Mouse (Mus musculus) MEL (cell line): ENCODE measurements around the gene Gm49369. TPM values are rescaled to one million over a fixed set of nuclear protein-coding genes. Genes with fewer than 3 reads are reported as not detected.

Experiments
- DNase-seq: peaks from one replicate; pipeline ENCODE4 v3.0.0; 2011; ENCODE audit warnings: low read depth, low spot score
- H3K27ac ChIP-seq: 2 replicates; pipeline ENCODE4 v1.5.1; 2012; ENCODE audit warnings: low read depth, mild to moderate bottlenecking, control low read depth, low read length, moderate library complexity; ENCODE audit not compliant: control insufficient read depth
- H3K27me3 ChIP-seq, 2 experiments: fragments of 150-350 bp in 1 of 2; sonication (generic) in 1 of 2; 2 replicates each; pipeline ENCODE4 v1.6.1; 2012; ENCODE audit warnings: low read length in 2 of 2, mild to moderate bottlenecking in 2 of 2, improper control_type of control experiment in 1 of 2, moderate library complexity in 1 of 2; ENCODE audit not compliant: insufficient read depth in 2 of 2, control insufficient read depth in 1 of 2
- H3K36me3 ChIP-seq, 2 experiments: 2 replicates each; pipeline ENCODE4 v1.6.1; 2012 to 2014; ENCODE audit warnings: low read length in 2 of 2, improper control_type of control experiment in 1 of 2, inconsistent platforms in 1 of 2, mild to moderate bottlenecking in 1 of 2; ENCODE audit not compliant: insufficient read depth in 2 of 2, control insufficient read depth in 1 of 2
- H3K4me1 ChIP-seq, 2 experiments: fragments of 150-350 bp in 1 of 2; sonication (generic) in 1 of 2; 2 replicates each; pipeline ENCODE4 v1.6.1; 2012; ENCODE audit warnings: low read length in 2 of 2, improper control_type of control experiment in 1 of 2, mild to moderate bottlenecking in 1 of 2; ENCODE audit not compliant: insufficient read depth in 2 of 2, control insufficient read depth in 1 of 2
- H3K4me3 ChIP-seq, 2 experiments: fragments of 150-350 bp in 1 of 2; sonication (generic) in 1 of 2; 2 replicates each; pipeline ENCODE4 v1.5.1; 2012; ENCODE audit warnings: low read depth in 2 of 2, low read length in 2 of 2, mild to moderate bottlenecking in 2 of 2, moderate library complexity in 2 of 2, control low read depth in 1 of 2, improper control_type of control experiment in 1 of 2; ENCODE audit not compliant: control insufficient read depth in 1 of 2, insufficient read depth in 1 of 2
- H3K79me2 ChIP-seq: 2 replicates; pipeline ENCODE4 v1.6.1; 2012; ENCODE audit warnings: mild to moderate bottlenecking, low read length, moderate library complexity; ENCODE audit not compliant: control insufficient read depth, poor library complexity, insufficient read depth
- H3K9ac ChIP-seq: 2 replicates; pipeline ENCODE4 v1.6.1; 2012; ENCODE audit warnings: low read depth, mild to moderate bottlenecking, control low read depth, low read length, moderate library complexity; ENCODE audit not compliant: control insufficient read depth, poor library complexity, severe bottlenecking
- H3K9me3 ChIP-seq: fragments of 150-350 bp; sonication (generic); replicated peaks from 2 replicates; pipeline ENCODE4 v1.6.1; 2012; ENCODE audit warnings: mild to moderate bottlenecking, low read length, improper control_type of control experiment, moderate library complexity; ENCODE audit not compliant: insufficient read depth
- CHD2 ChIP-seq: IDR thresholded peaks from 2 replicates; pipeline ENCODE4 v1.6.1; 2011; ENCODE audit warnings: low read length, improper control_type of control experiment
- CTCF ChIP-seq, 3 experiments: IDR thresholded peaks in 2 of 3; conservative IDR thresholded peaks in 1 of 3; 2 replicates each; pipeline ENCODE4 v1.5.1; 2011 to 2012; ENCODE audit warnings: low read length in 3 of 3, low read depth in 2 of 3, mild to moderate bottlenecking in 2 of 3, improper control_type of control experiment in 1 of 3, inconsistent platforms in 1 of 3, mixed read lengths in 1 of 3, moderate library complexity in 1 of 3; ENCODE audit not compliant: control insufficient read depth in 1 of 3, insufficient read depth in 1 of 3, poor library complexity in 1 of 3, severe bottlenecking in 1 of 3
- EP300 ChIP-seq, 2 experiments: IDR thresholded peaks; 2 replicates each; pipeline ENCODE4 v1.6.1; 2011; ENCODE audit warnings: improper control_type of control experiment in 2 of 2, low read length in 2 of 2, low read depth in 1 of 2, mild to moderate bottlenecking in 1 of 2
- KAT2A ChIP-seq: conservative IDR thresholded peaks from 2 replicates; pipeline ENCODE4 v1.6.1; 2012; ENCODE audit warnings: low read depth, low read length, improper control_type of control experiment, inconsistent platforms
- MAX ChIP-seq: IDR thresholded peaks from 2 replicates; pipeline ENCODE4 v1.6.1; 2011; ENCODE audit warnings: low read length, improper control_type of control experiment
- MEF2A ChIP-seq: IDR thresholded peaks from 2 replicates; pipeline ENCODE4 v1.6.1; 2014; ENCODE audit warnings: low read depth, mild to moderate bottlenecking, inconsistent platforms, low read length, improper control_type of control experiment; ENCODE audit not compliant: poor library complexity, insufficient replicate concordance, severe bottlenecking; ENCODE audit errors: extremely low read depth
- NELFE ChIP-seq: IDR thresholded peaks from 2 replicates; pipeline ENCODE4 v1.6.1; 2011; ENCODE audit warnings: low read depth, low read length, improper control_type of control experiment
- NRF1 ChIP-seq: IDR thresholded peaks from 2 replicates; pipeline ENCODE4 v1.6.1; 2014; ENCODE audit warnings: low read depth, mild to moderate bottlenecking, inconsistent platforms, low read length, improper control_type of control experiment, moderate library complexity; ENCODE audit not compliant: poor library complexity, insufficient read depth, severe bottlenecking
- POLR2A ChIP-seq, 2 experiments: IDR thresholded peaks; 2 replicates each; pipeline ENCODE4 v1.6.1; 2011 to 2012; ENCODE audit warnings: low read length in 2 of 2, mild to moderate bottlenecking in 2 of 2, control low read depth in 1 of 2, improper control_type of control experiment in 1 of 2, low read depth in 1 of 2, moderate library complexity in 1 of 2; ENCODE audit not compliant: control insufficient read depth in 1 of 2, insufficient read depth in 1 of 2, poor library complexity in 1 of 2
- RCOR1 ChIP-seq: IDR thresholded peaks from 2 replicates; pipeline ENCODE4 v1.6.1; 2012; ENCODE audit warnings: low read depth, mild to moderate bottlenecking, inconsistent platforms, low read length, improper control_type of control experiment
- SMC3 ChIP-seq: IDR thresholded peaks from 2 replicates; pipeline ENCODE4 v1.6.1; 2011; ENCODE audit warnings: low read depth, low read length, improper control_type of control experiment
- TBP ChIP-seq: IDR thresholded peaks from 2 replicates; pipeline ENCODE4 v1.8.0; 2011; ENCODE audit warnings: low read depth, low read length, improper control_type of control experiment
- TCF12 ChIP-seq: IDR thresholded peaks from 2 replicates; pipeline ENCODE4 v1.6.1; 2014; ENCODE audit warnings: low read depth, mild to moderate bottlenecking, inconsistent platforms, low read length, improper control_type of control experiment, moderate library complexity
- UBTF ChIP-seq: IDR thresholded peaks from 2 replicates; pipeline ENCODE4 v1.6.1; 2012; ENCODE audit warnings: low read depth, mild to moderate bottlenecking, inconsistent platforms, low read length, improper control_type of control experiment, moderate library complexity, borderline replicate concordance; ENCODE audit not compliant: insufficient read depth
- USF1 ChIP-seq: IDR thresholded peaks from 2 replicates; pipeline ENCODE4 v1.6.1; 2014; ENCODE audit warnings: low read depth, mild to moderate bottlenecking, inconsistent platforms, low read length, improper control_type of control experiment, moderate library complexity
- USF2 ChIP-seq, 2 experiments: IDR thresholded peaks; 2 replicates each; pipeline ENCODE4 v1.6.1; 2011 to 2012; ENCODE audit warnings: improper control_type of control experiment in 2 of 2, low read length in 2 of 2, borderline replicate concordance in 1 of 2, inconsistent platforms in 1 of 2, low read depth in 1 of 2, mild to moderate bottlenecking in 1 of 2; ENCODE audit not compliant: insufficient read depth in 1 of 2
- polyA plus RNA-seq, 2 experiments: library from polyadenylated mRNA; stranded (reverse) in 1 of 2; unstranded in 1 of 2; fragments of >175 nt in 1 of 2; fragments of >200 nt in 1 of 2; gene quantifications; 2 replicates each; pipeline versions ENCODE4 v1.2.1 to v1.2.4; 2012; ENCODE audit warnings: low replicate concordance in 2 of 2, low read depth in 1 of 2; ENCODE audit not compliant: insufficient read length in 2 of 2, insufficient read depth in 1 of 2, missing spikeins in 1 of 2
- total RNA-seq: library from RNA; depleted of rRNA; stranded (reverse); fragments of 300-350 nt; gene quantifications from 2 replicates; pipeline ENCODE4 v1.2.3, GENCODE M21; 2012

Gm49369 gene
- total and polyA plus RNA-seq, 3 experiments = 3.2 to 15.2 TPM; not detected in 1

- H3K36me3 ChIP-seq = no peaks in the 10 kb centered on the region
- TF ChIP-seq MAX (peak; percentile 53; the same call in 1 of the 2 replicates), NRF1 (no peak), CTCF (IDR thresholded peaks at IDR 0.05 in 2 of 3, conservative IDR thresholded peaks at IDR 0.05 in 1 of 3; ENCODE audit: control insufficient read depth in 1 of 3, insufficient read depth in 1 of 3, low read depth in 2 of 3, low read length in 3 of 3, poor library complexity in 1 of 3, severe bottlenecking in 1 of 3) (peak in 2 of 3 experiments; percentile 31 to 49; a peak in 4 of 6 replicates), USF1 (peak; percentile 72), USF2 (IDR thresholded peaks at IDR 0.05; ENCODE audit: borderline replicate concordance in 1 of 2, insufficient read depth in 1 of 2, low read depth in 1 of 2, low read length in 2 of 2) (0 out of 4 replicates have a peak, but pooled peaks of 1 of the 2 experiments have one; percentile 12), SMC3 (peak; percentile 29; the same call in 1 of the 2 replicates), MEF2A (no peak), TBP (no peak)
- H3K9me3 ChIP-seq = no peaks in the 10 kb centered on the region
- H3K4me1 ChIP-seq = 0 out of 4 replicates have a peak, but pooled peaks cover 2 to 9% of the 10 kb centered on the region in 2 experiments
- no peak overlapping the region for H3K27ac ChIP-seq
- H3K79me2 ChIP-seq = no peaks in the 10 kb centered on the region
- H3K4me3 ChIP-seq = no peak overlapping the region
- peak; percentile 71 for DNase-seq
- no peaks in the 10 kb centered on the region for H3K27me3 ChIP-seq
- H3K9ac ChIP-seq = no peak overlapping the region
Measured at GRCm38 (mm10) chr7:142340269-142340970, 42.0 kb downstream of the Gm49369 start.

GRCm38 (mm10) chr7:142335151-142335550 lies 47.3 kb downstream of the Gm49369 start:
- H3K4me1 ChIP-seq = peaks cover 0 to 4% of the 10 kb centered on the region in 2 experiments; a peak in 1 of 4 replicates
- no peak for TF ChIP-seq NELFE
- no peak for TF ChIP-seq UBTF
- TF ChIP-seq TCF12 = no peak
- no peak for TF ChIP-seq NRF1
- no peak for TF ChIP-seq KAT2A
- TF ChIP-seq POLR2A (IDR thresholded peaks at IDR 0.05; ENCODE audit: control insufficient read depth in 1 of 2, insufficient read depth in 1 of 2, low read depth in 1 of 2, low read length in 2 of 2, poor library complexity in 1 of 2) = no peak
- TF ChIP-seq USF2 (IDR thresholded peaks at IDR 0.05; ENCODE audit: borderline replicate concordance in 1 of 2, insufficient read depth in 1 of 2, low read depth in 1 of 2, low read length in 2 of 2) = no peak
- TF ChIP-seq RCOR1 = no peak
- no peak for TF ChIP-seq CHD2
- TF ChIP-seq EP300 (IDR thresholded peaks at IDR 0.05; ENCODE audit: low read depth in 1 of 2, low read length in 2 of 2) = no peak
- H3K36me3 ChIP-seq = no peaks in the 10 kb centered on the region
- no peaks in the 10 kb centered on the region for H3K79me2 ChIP-seq
- H3K9me3 ChIP-seq = no peaks in the 10 kb centered on the region
- no peak overlapping the region for H3K9ac ChIP-seq
- no peak for DNase-seq
- H3K27me3 ChIP-seq = no peaks in the 10 kb centered on the region
- H3K27ac ChIP-seq = no peak overlapping the region
- H3K4me3 ChIP-seq = no peak overlapping the region
